In genomic region chr16:15252666-15253347, GRCm38 (mm10) we compare ENCODE assay signal across 12 mouse cellular contexts.
A peak's percentile ranks its signal among the peaks of the same experiment; 100 is the strongest.
DNase-seq lines count a peak whose midpoint lies in the region; TF ChIP-seq lines count a peak whose summit lies in the region.
"Had no signal": no experiment of that assay in that cellular context is flagged by ENCODE, and none has a peak within 500 bp of the region (broad histone marks: within the 10 kb centered on the region; RNA-seq: fewer than 3 reads in every experiment).

No protein-coding gene starts in this region.

- DNase-seq in heart, adult 2 months = peak in 1 of 2 experiments; percentile 17
- no peak for DNase-seq in heart, postnatal 25 days (ENCODE audit: low spot score)
- DNase-seq in brain, embryonic 14.5 days (ENCODE audit: low read depth) = peak; percentile 7
- DNase-seq in heart, postnatal 4 days = peak; percentile 48
- peak; percentile 13 to 15 for DNase-seq in right cerebral cortex, adult 2 months (ENCODE audit: low spot score in 2 of 2)
- DNase-seq in c-Kit-positive CD71-positive TER-119-positive erythroid progenitor cells, embryonic 14.5 days (ENCODE audit: low spot score) = no peak
- DNase-seq in spleen, adult 12 weeks (ENCODE audit: low spot score) = no peak
- DNase-seq in thymus, postnatal 14 days = no peak
- DNase-seq: adrenal gland, postnatal 10 days; thymus, postnatal 25 days had no signal

- H3K4me3 ChIP-seq in heart, adult 2 months = no peak overlapping the region
- H3K4me3 ChIP-seq: hindbrain, embryonic 12.5 days; neural tube, embryonic 12.5 days had no signal

- 49% methylated on average over 6 of the region's 6 CpGs for WGBS in heart, adult 2 months

- H3K27ac ChIP-seq in heart, adult 2 months = no peak overlapping the region
- H3K27ac ChIP-seq: hindbrain, embryonic 12.5 days; neural tube, embryonic 12.5 days had no signal

- H3K4me1 ChIP-seq in heart, adult 2 months (ENCODE audit: control insufficient read depth, insufficient read depth, low read length) = no peaks in the 10 kb centered on the region; the same call in 1 of the 2 replicates
- H3K4me1 ChIP-seq: hindbrain, embryonic 12.5 days; neural tube, embryonic 12.5 days had no signal

- H3K36me3 ChIP-seq in heart, adult 2 months (ENCODE audit: control insufficient read depth, insufficient read depth, low read length) = no peaks in the 10 kb centered on the region
- H3K36me3 ChIP-seq: hindbrain, embryonic 12.5 days; neural tube, embryonic 12.5 days had no signal

- TF ChIP-seq POLR2A in heart, adult 2 months (IDR thresholded peaks at IDR 0.05; ENCODE audit: insufficient read depth, low read depth, low read length) = no peak
- no peak for TF ChIP-seq POLR2A in brain, embryonic 14.5 days (IDR thresholded peaks at IDR 0.05; ENCODE audit: borderline replicate concordance, extremely low read depth, insufficient read depth, insufficient read length, poor library complexity, severe bottlenecking)

- no peaks in the 10 kb centered on the region for H3K79me2 ChIP-seq in heart, adult 2 months (replicated peaks; ENCODE audit: control insufficient read depth, insufficient read depth, low read length)

- H3K9ac ChIP-seq in heart, adult 2 months (ENCODE audit: low read depth, low read length) = no peak overlapping the region
- H3K9ac ChIP-seq: hindbrain, embryonic 12.5 days; neural tube, embryonic 12.5 days had no signal

- intact Hi-C loops in heart, adult 2 months (cut with DNase I) = no loop called here
- intact Hi-C loops in heart, postnatal 25 days (cut with DNase I) = no loop called here

- peak; percentile 20; the same call in 1 of the 2 replicates for TF ChIP-seq CTCF in heart, adult 2 months (IDR thresholded peaks at IDR 0.05)
- TF ChIP-seq CTCF in brain, embryonic 14.5 days (IDR thresholded peaks at IDR 0.05; ENCODE audit: borderline replicate concordance, extremely low read depth, insufficient read depth, insufficient read length) = no peak

- no peaks in the 10 kb centered on the region for H3K27me3 ChIP-seq in heart, adult 2 months (ENCODE audit: control insufficient read depth, insufficient read depth, low read length)
- H3K27me3 ChIP-seq: hindbrain, embryonic 12.5 days; neural tube, embryonic 12.5 days had no signal

- TF ChIP-seq EP300 in heart, adult 2 months (IDR thresholded peaks at IDR 0.05; ENCODE audit: insufficient read depth, low read depth, low read length) = no peak

Comparison
In these comparisons a context has a peak if more than half of its experiments do, and no peak if none do; other contexts are left out.
1. DNase-seq: peak in brain, embryonic 14.5 days (single experiment), heart, postnatal 4 days (single experiment) and right cerebral cortex, adult 2 months (2 of 2); none in heart, postnatal 25 days (single experiment), c-Kit-positive CD71-positive TER-119-positive erythroid progenitor cells, embryonic 14.5 days (single experiment), spleen, adult 12 weeks (single experiment) and thymus, postnatal 14 days (single experiment).